Mouse (Mus musculus): ENCODE measurements around the gene Gm20931. TPM values are rescaled to one million over a fixed set of nuclear protein-coding genes. Genes with fewer than 3 reads are reported as not detected.
"Not testable (repeated sequence)": the region's sequence is repeated elsewhere in the genome, so short reads cannot be mapped to it uniquely, and the experiment has no call there.

Gm20931 gene
- not detected for total RNA-seq (2021)
- long read RNA-seq, experiment 1, result 0 reads
- long read RNA-seq, experiment 2, result 0 reads

DNA sequence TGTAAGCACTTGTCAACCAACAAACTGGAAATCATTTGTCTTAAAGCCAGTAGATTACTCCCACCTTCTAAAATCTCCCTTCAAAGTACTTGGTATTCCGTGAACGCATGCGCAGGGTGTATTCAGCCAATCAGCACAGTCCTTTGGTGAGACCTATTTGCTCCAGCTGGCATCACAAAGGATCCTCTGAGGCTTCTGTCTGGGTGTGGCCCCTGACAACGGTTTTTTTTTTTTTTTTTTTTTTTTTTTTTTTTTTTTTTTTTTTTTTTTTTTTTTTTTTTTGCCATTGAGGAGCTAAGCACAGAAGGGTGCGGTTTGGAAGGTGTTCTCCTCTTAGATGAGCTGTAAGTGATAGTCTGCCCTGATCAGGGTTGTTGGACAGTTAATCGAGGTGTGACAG, at the start of gene Gm20931:
Gm20931 (plus strand) TSS at position 301 of the 400 bp plus-strand sequence.
- DNase-seq, result not testable (repeated sequence)
